Comparison of ENCODE assay signal across 30 mouse cellular contexts in the genomic region with DNA sequence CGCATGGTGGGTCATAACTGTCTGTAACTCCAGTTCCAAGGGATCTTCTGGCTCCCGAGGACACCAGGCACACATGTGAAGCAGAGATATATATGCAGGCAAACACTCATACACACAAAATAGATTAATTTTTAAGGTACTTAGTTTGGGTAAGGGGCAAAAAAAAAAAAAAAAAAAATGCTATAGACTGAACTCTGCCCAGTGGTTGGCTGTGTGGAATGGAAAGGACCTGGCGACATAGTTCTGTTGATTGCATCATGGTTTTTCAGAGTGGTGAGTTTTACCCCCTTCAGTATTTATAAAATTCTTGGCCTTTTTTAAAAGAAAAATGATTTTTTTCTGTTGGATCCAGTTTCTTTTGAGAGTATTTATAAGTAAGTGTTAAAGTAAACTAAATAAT. TPM values are rescaled to one million over a fixed set of nuclear protein-coding genes. Genes with fewer than 3 reads are reported as not detected.
DNase-seq lines count a peak whose midpoint lies in the region; ATAC-seq and TF ChIP-seq lines count a peak whose summit lies in the region.
"Had no signal": no experiment of that assay in that cellular context is flagged by ENCODE, and none has a peak within 500 bp of the region (broad histone marks: within the 10 kb centered on the region; RNA-seq: fewer than 3 reads in every experiment).

No protein-coding gene starts in this region.

- no peaks in the 10 kb centered on the region for H3K27me3 ChIP-seq in liver, embryonic 11.5 days (replicated peaks; ENCODE audit: control insufficient read depth, insufficient read depth, low read length)
- no peaks in the 10 kb centered on the region for H3K27me3 ChIP-seq in liver, postnatal 0 days (ENCODE audit: insufficient read depth, low read length)
- no peaks in the 10 kb centered on the region for H3K27me3 ChIP-seq in megakaryocyte, embryonic 14.5 days (replicated peaks)
- H3K27me3 ChIP-seq in myocyte (ENCODE audit: control insufficient read depth, insufficient read depth, insufficient read length), result no peaks in the 10 kb centered on the region
- H3K27me3 ChIP-seq: embryonic facial prominence, embryonic 13.5 days; embryonic facial prominence, embryonic 15.5 days; forebrain, embryonic 12.5 days; Patski had no signal

- no peak overlapping the region for H3K9ac ChIP-seq in liver, embryonic 11.5 days (ENCODE audit: low read depth, low read length)
- no peak overlapping the region for H3K9ac ChIP-seq in liver, postnatal 0 days (replicated peaks)
- H3K9ac ChIP-seq: embryonic facial prominence, embryonic 13.5 days; embryonic facial prominence, embryonic 15.5 days; forebrain, embryonic 12.5 days had no signal

- 0 out of 2 replicates have a peak, but pooled peaks cover 5% of the 10 kb centered on the region for H3K36me3 ChIP-seq in liver, embryonic 11.5 days (ENCODE audit: control insufficient read depth, insufficient read depth, low read length)
- peaks cover 14% of the 10 kb centered on the region; the same call in 1 of the 2 replicates for H3K36me3 ChIP-seq in liver, postnatal 0 days (replicated peaks; ENCODE audit: insufficient read depth, low read length)
- H3K36me3 ChIP-seq in megakaryocyte, embryonic 14.5 days (replicated peaks; ENCODE audit: low read length), result peaks cover 38% of the 10 kb centered on the region
- peaks cover 12% of the 10 kb centered on the region for H3K36me3 ChIP-seq in myocyte (ENCODE audit: control insufficient read depth, insufficient read depth)

- peaks cover 17% of the 10 kb centered on the region for H3K4me1 ChIP-seq in liver, embryonic 11.5 days (replicated peaks; ENCODE audit: control insufficient read depth, insufficient read depth, low read length)
- H3K4me1 ChIP-seq in liver, postnatal 0 days (ENCODE audit: insufficient read depth), result no peaks in the 10 kb centered on the region
- H3K4me1 ChIP-seq in megakaryocyte, embryonic 14.5 days, result peaks cover 55% of the 10 kb centered on the region

- ATAC-seq in liver, embryonic 11.5 days (replicated peaks; ENCODE audit: low FRiP score), result no peak
- no peak for ATAC-seq in liver, postnatal 0 days
- ATAC-seq in megakaryocyte, adult 5-6 weeks (ENCODE audit: poor library complexity, severe bottlenecking), result no peak
- ATAC-seq in monocyte, adult 5-6 weeks (replicated peaks; ENCODE audit: insufficient number of reproducible peaks, low FRiP score, low TSS enrichment, poor library complexity, severe bottlenecking), result no peak
- ATAC-seq: CD4-positive, CD25-positive, alpha-beta regulatory T cell, adult 4 months; forebrain, embryonic 14.5 days; forebrain, embryonic 16.5 days; Patski had no signal

- WGBS in liver, embryonic 11.5 days, result 81% methylated on average over 3 of the region's 3 CpGs
- 70% methylated on average over 3 of the region's 3 CpGs for WGBS in liver, postnatal 0 days (ENCODE audit: insufficient replicate concordance)

- no peaks in the 10 kb centered on the region for H3K9me3 ChIP-seq in liver, embryonic 11.5 days (ENCODE audit: control insufficient read depth, low read length)
- no peaks in the 10 kb centered on the region for H3K9me3 ChIP-seq in liver, postnatal 0 days (ENCODE audit: low read length)
- H3K9me3 ChIP-seq in megakaryocyte, embryonic 14.5 days, result no peaks in the 10 kb centered on the region
- H3K9me3 ChIP-seq: embryonic facial prominence, embryonic 13.5 days; embryonic facial prominence, embryonic 15.5 days; forebrain, embryonic 10.5 days; forebrain, embryonic 12.5 days had no signal

- no peak for TF ChIP-seq POLR2A in myocyte (IDR thresholded peaks at IDR 0.05; ENCODE audit: insufficient read length, low read depth)

- H3K79me2 ChIP-seq in myocyte (ENCODE audit: control insufficient read depth, insufficient read depth), result no peaks in the 10 kb centered on the region

- intact Hi-C loops in heart, postnatal 36 days (cut with DNase I), result no loop called here

- TF ChIP-seq EP300 in liver, postnatal 0 days (IDR thresholded peaks at IDR 0.05; ENCODE audit: low read depth), result no peak

- TF ChIP-seq CTCF in liver, postnatal 0 days (IDR thresholded peaks at IDR 0.05; ENCODE audit: low read depth), result no peak

- peak; percentile 73 for DNase-seq in heart, adult 11 months
- no peak for DNase-seq in heart, postnatal 36 days
- no peak for DNase-seq in liver, embryonic 11.5 days (ENCODE audit: low spot score)
- DNase-seq in liver, postnatal 0 days, result no peak
- DNase-seq: adrenal gland, adult 2 months; adrenal gland, postnatal 10 days; adrenal gland, postnatal 25 days; B cell, adult 2 months; cerebellum, adult 11 months; cerebellum, adult 18-20 months; cerebellum, adult 8-10 months; cerebellum, adult 9-11 months; cerebellum, postnatal 14 days; cerebellum, postnatal 36 days; embryo, embryonic 11 days had no signal

- peak overlapping the region; percentile 42; the same call in 1 of the 2 replicates for H3K27ac ChIP-seq in liver, embryonic 11.5 days (ENCODE audit: low read depth, low read length)
- no peak overlapping the region for H3K27ac ChIP-seq in liver, postnatal 0 days (ENCODE audit: low read depth)
- H3K27ac ChIP-seq: embryonic facial prominence, embryonic 13.5 days; embryonic facial prominence, embryonic 15.5 days; forebrain, embryonic 10.5 days; forebrain, embryonic 12.5 days had no signal

- peak overlapping the region; percentile 16 for H3K4me2 ChIP-seq in liver, embryonic 11.5 days
- no peak overlapping the region for H3K4me2 ChIP-seq in liver, postnatal 0 days (ENCODE audit: low read depth, low read length)
- no peak overlapping the region for H3K4me2 ChIP-seq in myocyte (ENCODE audit: low read depth)
- H3K4me2 ChIP-seq: embryonic facial prominence, embryonic 13.5 days; embryonic facial prominence, embryonic 15.5 days; forebrain, embryonic 12.5 days had no signal

- H3ac ChIP-seq in myocyte (ENCODE audit: control insufficient read depth, insufficient read length), result no peak overlapping the region

- no peak overlapping the region for H3K4me3 ChIP-seq in liver, embryonic 11.5 days (ENCODE audit: low read depth, low read length)
- H3K4me3 ChIP-seq in liver, postnatal 0 days (ENCODE audit: low read depth, low read length), result no peak overlapping the region
- peak overlapping the region; percentile 87 for H3K4me3 ChIP-seq in megakaryocyte, embryonic 14.5 days (replicated peaks)
- no peak overlapping the region for H3K4me3 ChIP-seq in myocyte
- H3K4me3 ChIP-seq: embryonic facial prominence, embryonic 13.5 days; embryonic facial prominence, embryonic 15.5 days; erythroblast, embryonic 14.5 days; forebrain, embryonic 10.5 days; forebrain, embryonic 12.5 days had no signal

TF ChIP-seq in myocyte, 11 proteins besides CTCF, POLR2A, EP300 and RAD21 (continues in another document):
- TF ChIP-seq TCF3 (IDR thresholded peaks at IDR 0.05; ENCODE audit: insufficient read length, low read depth) (no peak), CEBPB (IDR thresholded peaks at IDR 0.05; ENCODE audit: insufficient read depth, poor library complexity, severe bottlenecking) (peak; percentile 57; the same call in 1 of the 2 replicates)

RNA-seq across cellular contexts. Expression of gene Evi2a, which starts 5.9 kb away (rescaled TPM):
- total RNA-seq in heart, postnatal 36 days (2021), result 1 to 10 TPM; 3.1 to 3.7 TPM
- polyA plus RNA-seq in liver, embryonic 11.5 days (2014; fragmentation: Nextera tagmentation; extraction: Ambion mirVana), result 5.7 and 5.9 TPM in 2 replicates
- polyA plus RNA-seq in liver, postnatal 0 days (2015; fragmentation: Nextera tagmentation; extraction: Ambion mirVana), result 6.7 and 7.2 TPM in 2 replicates
- 2.0 TPM in 1 of 2 replicates, not detected in the other for polyA plus RNA-seq in megakaryocyte, embryonic 14.5 days (2012; ENCODE audit: insufficient read depth, low replicate concordance)
- 248 and 296 TPM in 2 replicates for total RNA-seq in megakaryocyte, adult 5-6 weeks (2015)
- total RNA-seq in megakaryocyte, adult 5-6 weeks (2017), result 242 and 257 TPM in 2 replicates
- polyA plus RNA-seq in myocyte (2012; fragmentation: generic; extraction: Trizol), result 10.7 TPM
- 136 to 257 TPM (median 204 TPM) in 3 replicates for total RNA-seq in monocyte, adult 5-6 weeks (2017)

RNA-seq across cellular contexts. Expression of gene Evi2, which starts 5.9 kb away (rescaled TPM):
- total RNA-seq in heart, postnatal 36 days (2021), result under 1 TPM; 0.11 TPM
- 1.2 and 1.7 TPM in 2 replicates for polyA plus RNA-seq in liver, embryonic 11.5 days (2014; fragmentation: Nextera tagmentation; extraction: Ambion mirVana)
- 0.76 and 0.99 TPM in 2 replicates for polyA plus RNA-seq in liver, postnatal 0 days (2015; fragmentation: Nextera tagmentation; extraction: Ambion mirVana)
- polyA plus RNA-seq in megakaryocyte, embryonic 14.5 days (2012; ENCODE audit: insufficient read depth, low replicate concordance), result 0.41 TPM in 1 of 2 replicates, not detected in the other
- 115 and 116 TPM in 2 replicates for total RNA-seq in megakaryocyte, adult 5-6 weeks (2015)
- 21.3 and 21.8 TPM in 2 replicates for total RNA-seq in megakaryocyte, adult 5-6 weeks (2017)
- polyA plus RNA-seq in myocyte (2012; fragmentation: generic; extraction: Trizol), result 0.06 TPM
- 5.3 to 20.4 TPM (median 14.3 TPM) in 3 replicates for total RNA-seq in monocyte, adult 5-6 weeks (2017)
- total RNA-seq: adrenal gland, postnatal 25 days had no signal
- polyA plus RNA-seq: Patski had no signal

RNA-seq across cellular contexts. Expression of gene Evi2b, which starts 12.7 kb away (rescaled TPM):
- 1 to 10 TPM in 1 of 2 experiments, under 1 TPM in 1; 0.86 to 2.4 TPM for total RNA-seq in heart, postnatal 36 days (2021)
- polyA plus RNA-seq in liver, embryonic 11.5 days (2014; fragmentation: Nextera tagmentation; extraction: Ambion mirVana), result 12.7 and 14.4 TPM in 2 replicates
- 7.7 and 7.9 TPM in 2 replicates for polyA plus RNA-seq in liver, postnatal 0 days (2015; fragmentation: Nextera tagmentation; extraction: Ambion mirVana)
- 5.5 and 13.5 TPM in 2 replicates for polyA plus RNA-seq in megakaryocyte, embryonic 14.5 days (2012; ENCODE audit: insufficient read depth, low replicate concordance)
- 1,009 and 1,045 TPM in 2 replicates for total RNA-seq in megakaryocyte, adult 5-6 weeks (2015)
- total RNA-seq in megakaryocyte, adult 5-6 weeks (2017), result 207 and 252 TPM in 2 replicates
- 0.26 TPM for polyA plus RNA-seq in myocyte (2012; fragmentation: generic; extraction: Trizol)
- 87.8 to 115 TPM (median 89.0 TPM) in 3 replicates for total RNA-seq in monocyte, adult 5-6 weeks (2017)
- total RNA-seq: ES-E14 had no signal
- polyA plus RNA-seq: embryonic facial prominence, embryonic 11.5 days; erythroblast, embryonic 14.5 days; forebrain, embryonic 12.5 days had no signal

RNA-seq across cellular contexts. Expression of gene Omg, which starts 32.4 kb away (rescaled TPM):
- not detected for total RNA-seq in heart, postnatal 36 days (2021)
- 0.12 and 0.42 TPM in 2 replicates for polyA plus RNA-seq in liver, embryonic 11.5 days (2014; fragmentation: Nextera tagmentation; extraction: Ambion mirVana)
- 0.05 and 0.09 TPM in 2 replicates for polyA plus RNA-seq in liver, postnatal 0 days (2015; fragmentation: Nextera tagmentation; extraction: Ambion mirVana)
- not detected in 2 replicates for polyA plus RNA-seq in megakaryocyte, embryonic 14.5 days (2012; ENCODE audit: insufficient read depth, low replicate concordance)
- total RNA-seq in megakaryocyte, adult 5-6 weeks (2015), result 2.8 and 3.4 TPM in 2 replicates
- total RNA-seq in megakaryocyte, adult 5-6 weeks (2017), result 0.37 and 1.1 TPM in 2 replicates
- 0.05 TPM for polyA plus RNA-seq in myocyte (2012; fragmentation: generic; extraction: Trizol)
- total RNA-seq in monocyte, adult 5-6 weeks (2017), result 0.68 to 0.96 TPM (median 0.86 TPM) in 3 replicates
- polyA plus RNA-seq: CD4-positive, CD25-positive, alpha-beta regulatory T cell, adult 4 months; erythroblast, embryonic 14.5 days; Patski had no signal

RNA-seq across cellular contexts. Expression of gene Rab11fip4, which starts 54.7 kb away (rescaled TPM):
- under 1 TPM in 1 of 2 experiments, not detected in 1; 0.03 TPM for total RNA-seq in heart, postnatal 36 days (2021)
- 2.2 and 2.9 TPM in 2 replicates for polyA plus RNA-seq in liver, embryonic 11.5 days (2014; fragmentation: Nextera tagmentation; extraction: Ambion mirVana)
- 1.1 and 1.2 TPM in 2 replicates for polyA plus RNA-seq in liver, postnatal 0 days (2015; fragmentation: Nextera tagmentation; extraction: Ambion mirVana)
- polyA plus RNA-seq in megakaryocyte, embryonic 14.5 days (2012; ENCODE audit: insufficient read depth, low replicate concordance), result 0.03 TPM in 1 of 2 replicates, not detected in the other
- 3.7 and 4.9 TPM in 2 replicates for total RNA-seq in megakaryocyte, adult 5-6 weeks (2015)
- total RNA-seq in megakaryocyte, adult 5-6 weeks (2017), result 13.3 and 17.8 TPM in 2 replicates
- 0.04 TPM for polyA plus RNA-seq in myocyte (2012; fragmentation: generic; extraction: Trizol)
- total RNA-seq in monocyte, adult 5-6 weeks (2017), result 18.7 to 29.0 TPM (median 19.5 TPM) in 3 replicates
- polyA plus RNA-seq: erythroblast, embryonic 14.5 days had no signal
